Mouse (Mus musculus) bone marrow, adult 2 months (tissue): ENCODE results near the gene Lgals1. TPM values are rescaled to one million over a fixed set of nuclear protein-coding genes. Genes with fewer than 3 reads are reported as not detected.
A peak's percentile ranks its signal among the peaks of the same experiment; 100 is the strongest.

ENCODE experiments used
- H3K27ac ChIP-seq: fragments of 200-500 bp; 2 replicates; pipeline ENCODE4 v1.5.1; 2012; ENCODE audit warnings: low read depth, mild to moderate bottlenecking, control low read depth, inconsistent platforms, low read length; ENCODE audit not compliant: control insufficient read depth, poor library complexity, insufficient read depth
- H3K4me1 ChIP-seq: fragments of 200-500 bp; 2 replicates; pipeline ENCODE4 v1.6.1; 2011; ENCODE audit warnings: low read length; ENCODE audit not compliant: control insufficient read depth, insufficient read depth
- H3K4me3 ChIP-seq: fragments of 200-500 bp; replicated peaks from 2 replicates; pipeline ENCODE3; 2011; ENCODE audit warnings: mild to moderate bottlenecking, low read depth, low read length, control low read depth; ENCODE audit not compliant: control insufficient read depth
- CTCF ChIP-seq: fragments of 200-500 bp; IDR thresholded peaks from 2 replicates; pipeline ENCODE4 v1.5.1; 2011; ENCODE audit warnings: low read length, control low read depth; ENCODE audit not compliant: control insufficient read depth, insufficient read depth
- POLR2A ChIP-seq: fragments of 200-500 bp; IDR thresholded peaks from 2 replicates; pipeline ENCODE4 v1.6.1; 2011; ENCODE audit warnings: low read depth, mild to moderate bottlenecking, control low read depth, low read length, borderline replicate concordance; ENCODE audit not compliant: control insufficient read depth
- WGBS: fragments of 180-500 bp; shearing (Covaris S2); methylation state at CpG from one replicate; pipeline ENCODE4 v1.1.7; 2018; 5-methylcytosine and 5-hydroxymethylcytosine counted together
- polyA plus RNA-seq: library from polyadenylated mRNA; stranded (reverse); fragments of >200 nt; gene quantifications from 2 replicates; pipeline ENCODE4 v1.2.4, GENCODE M21; 2011; ENCODE audit warnings: low replicate concordance; ENCODE audit not compliant: missing spikeins, insufficient read depth, insufficient read length

Gene Lgals1
- polyA plus RNA-seq, 1 experiment: 222 TPM

DNA sequence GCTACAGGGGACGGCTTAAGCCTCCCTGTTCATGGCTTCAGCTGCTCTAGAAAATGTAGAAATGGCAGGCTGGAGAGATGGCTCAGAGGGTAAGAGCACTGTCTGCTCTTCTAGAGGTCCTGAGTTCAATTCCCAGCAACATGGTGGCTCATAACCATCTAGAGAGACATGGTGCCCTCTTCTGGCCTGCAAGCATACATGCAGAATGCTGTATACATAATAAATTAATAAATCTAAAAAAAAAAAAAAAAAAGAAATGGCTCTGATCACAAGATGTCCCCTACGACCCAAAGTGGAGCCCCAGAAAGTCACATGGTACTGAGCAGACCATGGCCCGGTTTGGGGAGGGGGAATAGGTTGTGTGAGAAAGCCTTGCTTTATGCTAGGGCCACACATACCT is 29.1 kb downstream of the Lgals1 start:
- TF ChIP-seq CTCF: no peak
- no peak for TF ChIP-seq POLR2A
- 51% methylated on average over 3 of the region's 3 CpGs for WGBS

DNA sequence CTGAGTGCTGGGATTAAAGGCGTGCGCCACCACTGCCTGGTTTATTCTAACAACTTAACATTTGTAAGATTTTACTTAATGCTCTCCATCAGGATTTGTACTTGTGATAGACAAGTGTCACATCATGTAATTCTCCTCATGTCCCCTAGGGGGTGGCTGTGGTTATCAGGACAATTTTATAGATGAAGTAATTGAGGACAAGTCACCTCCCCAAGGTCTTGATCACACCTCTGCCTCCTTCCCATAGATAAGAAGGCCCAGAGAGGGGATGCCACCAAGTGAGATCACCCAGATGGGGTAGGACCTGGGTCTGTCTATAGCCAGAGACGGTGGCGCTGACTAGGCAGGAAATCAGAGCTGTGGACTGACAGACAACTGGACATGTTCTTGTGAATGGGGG is 29.8 kb downstream of the Lgals1 start:
- TF ChIP-seq CTCF (no peak), POLR2A (no peak)
- Histone ChIP-seq H3K4me1 (no peaks in the 10 kb centered on the region), H3K27ac (no peak overlapping the region), H3K4me3 (no peak overlapping the region)
- 80% methylated on average over 4 of the region's 4 CpGs for WGBS

More for the DNA sequence above, 29.1 kb downstream of the Lgals1 start:
- H3K4me1 ChIP-seq: no peaks in the 10 kb centered on the region
- no peak overlapping the region for H3K4me3 ChIP-seq
- no peak overlapping the region for H3K27ac ChIP-seq

DNA sequence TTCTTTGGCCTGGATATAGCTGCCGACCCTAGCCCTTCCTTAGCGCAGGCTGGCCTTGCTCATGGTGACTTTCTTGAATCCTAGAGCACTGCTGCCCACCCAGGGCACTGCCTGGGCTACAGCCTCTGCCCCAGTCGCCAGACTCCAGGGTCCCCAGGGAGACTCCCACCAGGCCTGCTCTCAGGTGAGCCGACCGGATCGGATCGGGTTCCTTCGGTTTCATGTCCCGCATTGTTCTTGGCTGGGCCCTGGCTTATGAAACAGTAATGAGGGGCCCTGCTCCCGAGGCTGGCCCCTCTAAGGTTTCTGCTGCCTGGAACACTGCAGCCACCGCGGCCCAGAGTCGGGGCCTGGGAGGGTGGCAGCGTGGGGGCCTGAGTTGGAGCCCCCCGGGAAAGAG is 30.5 kb downstream of the Lgals1 start:
- WGBS: 77% methylated on average over 15 of the region's 15 CpGs
- Histone ChIP-seq H3K4me1 (no peaks in the 10 kb centered on the region), H3K4me3 (no peak overlapping the region), H3K27ac (no peak overlapping the region)
- TF ChIP-seq CTCF (no peak), POLR2A (no peak)

DNA sequence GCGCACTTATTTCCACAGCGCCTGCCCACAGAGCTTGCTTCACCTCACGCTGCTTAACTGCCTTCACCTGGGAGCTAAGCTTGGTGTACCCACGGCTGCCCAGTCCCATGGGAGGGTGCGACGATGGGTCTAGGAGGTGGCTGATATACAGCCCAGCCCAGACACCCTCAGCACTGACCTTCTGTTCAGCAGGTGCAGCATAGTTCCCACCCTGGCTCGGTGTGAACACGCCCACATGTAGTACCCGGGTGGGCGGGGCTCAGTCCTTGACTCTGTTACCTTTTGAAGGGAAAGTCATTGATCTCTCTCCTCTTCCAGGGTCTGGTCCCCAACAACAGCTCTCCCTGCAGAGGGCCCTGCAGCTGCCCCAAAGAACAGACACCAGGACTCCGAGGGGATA is 33.0 kb downstream of the Lgals1 start:
- WGBS: 79% methylated on average over 11 of the region's 11 CpGs
- TF ChIP-seq CTCF (no peak), POLR2A (no peak)
- no peaks in the 10 kb centered on the region for H3K4me1 ChIP-seq
- H3K4me3 ChIP-seq: no peak overlapping the region
- no peak overlapping the region for H3K27ac ChIP-seq

DNA sequence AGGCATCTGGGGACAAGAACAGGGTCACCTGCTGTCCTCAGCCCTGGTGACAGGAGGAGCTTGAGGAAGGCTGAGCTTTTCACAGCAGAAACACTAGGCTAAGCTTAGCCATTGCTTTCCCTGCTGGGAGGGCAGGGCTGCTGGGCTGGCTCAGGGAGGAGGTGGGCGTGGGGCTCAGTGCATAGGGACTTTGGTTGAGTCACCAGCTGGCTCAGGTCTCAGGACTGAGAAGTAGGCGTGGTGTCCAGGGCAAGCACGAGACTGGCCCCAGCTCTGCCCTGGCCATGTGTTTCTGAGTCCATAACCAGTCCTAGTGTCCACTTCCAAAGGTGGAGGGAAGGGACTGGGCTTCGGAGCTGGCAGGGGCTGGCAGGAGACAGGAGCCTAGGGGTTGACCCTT is 33.6 kb downstream of the Lgals1 start:
- WGBS: 69% methylated on average over 4 of the region's 4 CpGs
- H3K4me3 ChIP-seq: no peak overlapping the region
- TF ChIP-seq POLR2A (no peak), CTCF (no peak)
- H3K27ac ChIP-seq: no peak overlapping the region
- H3K4me1 ChIP-seq: no peaks in the 10 kb centered on the region

DNA sequence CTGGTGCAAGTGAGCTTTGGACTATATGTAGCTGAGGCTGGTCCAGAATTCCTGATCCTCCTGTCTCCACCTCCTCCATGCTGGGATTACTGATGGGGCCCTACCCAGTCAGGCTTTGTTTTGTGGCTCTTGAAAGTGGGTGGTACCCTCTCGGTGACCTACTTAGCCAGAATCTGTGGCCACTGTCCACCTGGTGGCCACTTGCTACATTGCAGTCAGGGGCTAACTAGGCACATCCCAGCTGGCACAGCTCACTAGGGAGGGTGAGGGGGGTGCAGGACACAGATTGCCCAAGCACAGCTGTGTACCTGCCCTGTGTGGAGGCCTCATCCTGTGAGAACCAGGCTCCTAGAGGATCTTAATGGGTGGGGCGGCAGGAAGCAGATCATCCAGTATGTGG is 36.4 kb downstream of the Lgals1 start:
- H3K4me3 ChIP-seq: no peak overlapping the region
- TF ChIP-seq POLR2A: no peak
- TF ChIP-seq CTCF: peak; percentile 81
- WGBS: 34% methylated on average over 2 of the region's 2 CpGs
- H3K27ac ChIP-seq: no peak overlapping the region
- H3K4me1 ChIP-seq: no peaks in the 10 kb centered on the region

DNA sequence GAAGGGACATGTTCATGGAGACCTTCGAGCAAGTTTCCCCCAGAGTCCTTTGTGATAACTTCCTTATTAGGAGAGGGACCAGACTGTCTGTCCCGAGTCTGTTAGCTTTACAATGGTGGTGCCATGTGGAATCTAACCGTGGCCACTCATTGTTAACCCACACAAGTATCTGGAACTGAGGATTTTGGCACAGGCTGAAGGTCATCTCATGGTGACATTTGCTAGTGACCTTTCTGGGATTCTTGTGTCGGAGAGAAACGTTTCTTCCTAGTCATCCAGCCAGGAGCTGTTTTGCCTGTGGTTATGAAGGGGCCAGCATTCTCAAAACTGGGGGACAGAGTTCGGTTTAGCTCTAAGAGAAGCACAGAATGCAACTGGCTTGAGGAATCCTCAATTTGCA is 45.1 kb downstream of the Lgals1 start:
- TF ChIP-seq CTCF (no peak), POLR2A (no peak)
- 60% methylated on average over 6 of the region's 6 CpGs for WGBS
- H3K27ac ChIP-seq: no peak overlapping the region
- no peak overlapping the region for H3K4me3 ChIP-seq
- H3K4me1 ChIP-seq: peaks cover 5% of the 10 kb centered on the region; the same call in 1 of the 2 replicates

DNA sequence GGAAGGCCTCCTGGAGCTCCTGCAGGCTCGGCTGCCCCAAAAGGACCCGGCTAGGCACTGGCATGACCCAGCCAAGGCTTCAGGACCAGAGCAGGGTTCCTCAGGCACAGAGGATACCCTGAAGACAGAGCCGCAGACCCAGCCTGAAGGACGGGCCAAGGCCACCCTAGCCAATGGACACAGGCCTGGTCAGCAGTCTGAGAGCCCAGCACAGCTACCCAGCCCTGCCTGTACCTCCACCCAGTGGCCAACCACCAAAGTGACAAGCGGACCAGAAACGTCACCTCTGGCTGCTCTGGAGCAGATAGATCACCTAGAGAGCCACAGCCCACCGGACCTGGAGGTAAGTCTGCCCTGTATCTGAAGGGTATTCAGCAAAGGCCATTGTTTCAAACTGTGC is 47.4 kb downstream of the Lgals1 start:
- Histone ChIP-seq H3K4me1 (peaks cover 5% of the 10 kb centered on the region; the same call in 1 of the 2 replicates), H3K27ac (no peak overlapping the region), H3K4me3 (no peak overlapping the region)
- TF ChIP-seq CTCF (peak; percentile 33; the same call in 1 of the 2 replicates), POLR2A (no peak)
- WGBS: 85% methylated on average over 7 of the region's 7 CpGs

DNA sequence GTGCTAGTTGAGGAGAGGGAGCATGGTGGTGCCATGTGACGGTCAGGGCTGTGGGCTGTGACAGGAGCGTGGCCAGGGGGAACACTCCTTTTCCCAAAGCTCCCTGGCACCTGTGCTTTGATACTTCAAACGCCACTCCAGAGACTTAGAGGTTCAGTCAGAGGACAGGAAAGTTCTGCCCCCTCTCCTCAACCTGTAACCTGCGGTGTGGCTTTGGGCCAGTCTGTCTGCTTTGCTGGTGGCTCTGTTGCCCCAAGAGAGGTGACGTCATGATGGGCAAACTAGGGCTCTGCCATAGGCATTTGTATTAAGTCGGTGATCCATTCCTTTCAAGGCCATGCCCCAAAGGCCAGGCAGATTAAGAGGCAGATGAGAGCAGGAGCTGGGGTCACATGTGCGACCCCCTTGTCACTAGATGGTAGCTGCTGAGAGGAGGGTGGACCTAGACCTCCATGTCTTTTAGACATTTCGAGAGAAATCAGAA is 51.2 kb downstream of the Lgals1 start:
- WGBS: 69% methylated on average over 8 of the region's 8 CpGs
- H3K4me3 ChIP-seq: no peak overlapping the region
- H3K4me1 ChIP-seq: peaks cover 14% of the 10 kb centered on the region; the same call in 1 of the 2 replicates
- TF ChIP-seq CTCF (no peak), POLR2A (no peak)
- peak overlapping the region; percentile 55 for H3K27ac ChIP-seq
